Mouse (Mus musculus): ENCODE data around the gene Dmgdh.

Gene Dmgdh

DNA sequence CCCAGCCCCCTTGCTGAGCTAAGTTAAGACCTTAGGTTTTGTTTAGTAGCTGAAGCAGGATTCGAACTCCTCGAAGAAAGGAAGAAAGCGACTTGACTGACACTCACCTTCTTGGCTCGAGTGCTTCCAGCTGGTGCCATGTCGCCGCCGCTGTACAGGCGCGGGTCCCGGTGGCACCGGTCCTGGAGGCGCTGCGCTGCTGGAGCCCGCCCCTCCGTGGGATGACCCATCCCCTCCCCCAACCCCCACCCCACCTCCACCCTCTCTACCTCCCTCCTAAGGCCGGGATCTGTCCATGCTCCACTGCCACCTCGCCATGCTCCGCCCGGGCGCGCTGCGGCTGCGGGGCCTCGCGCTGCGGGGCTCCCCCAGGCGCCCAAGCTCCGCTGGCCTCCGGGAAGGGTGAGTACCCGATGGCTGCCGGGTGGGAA, at the start of gene Dmgdh, which contains the start of gene Bhmt2:
Dmgdh (plus strand) TSS at position 303 of the 431 bp plus-strand sequence.
Bhmt2 (minus strand) TSS at position 172 of the 431 bp plus-strand sequence.
- no peak for DNase-seq (ENCODE audit: low spot score)

- DNase-seq (ENCODE audit: low spot score), result no peak
Measured at GRCm38 (mm10) chr13:93628861-93629260, 45.4 kb upstream of the Dmgdh start.

DNA sequence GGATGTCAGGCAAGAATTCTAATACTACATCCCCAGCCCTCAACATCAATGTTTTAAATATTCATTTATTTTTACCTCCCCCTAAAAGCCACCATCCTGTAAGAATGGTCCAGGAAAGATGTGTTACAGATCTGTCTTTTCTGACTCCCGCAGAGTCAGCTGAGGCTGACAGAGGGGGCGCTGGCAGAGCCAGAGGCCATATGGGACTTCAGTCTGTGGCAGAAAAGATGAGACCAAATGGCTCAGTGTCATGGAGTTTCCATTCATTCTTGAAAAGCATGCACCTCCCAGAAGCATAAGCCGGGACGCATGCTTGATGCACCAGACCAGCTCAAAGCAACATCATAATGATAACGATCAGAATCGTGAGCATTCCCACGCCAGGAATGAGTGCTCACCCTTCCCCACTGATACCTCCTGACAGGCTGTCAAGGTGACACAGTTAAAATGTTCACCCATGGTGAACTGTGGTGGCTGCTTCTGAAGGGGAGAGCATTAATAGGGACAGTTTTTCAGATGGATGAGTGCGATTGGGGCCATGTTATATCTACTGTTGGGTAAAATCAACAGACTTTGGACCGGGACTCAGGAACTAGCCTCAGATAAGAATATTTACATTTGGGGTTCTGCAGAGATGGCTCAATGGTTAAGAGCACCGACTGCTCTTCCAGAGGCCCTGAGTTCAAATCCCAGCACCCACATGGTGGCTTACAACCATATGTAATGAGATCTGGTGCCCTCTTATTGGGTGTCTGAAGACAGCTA, 43.1 kb upstream of the Dmgdh start:
- peak; percentile 10 for DNase-seq (ENCODE audit: low spot score)

DNA sequence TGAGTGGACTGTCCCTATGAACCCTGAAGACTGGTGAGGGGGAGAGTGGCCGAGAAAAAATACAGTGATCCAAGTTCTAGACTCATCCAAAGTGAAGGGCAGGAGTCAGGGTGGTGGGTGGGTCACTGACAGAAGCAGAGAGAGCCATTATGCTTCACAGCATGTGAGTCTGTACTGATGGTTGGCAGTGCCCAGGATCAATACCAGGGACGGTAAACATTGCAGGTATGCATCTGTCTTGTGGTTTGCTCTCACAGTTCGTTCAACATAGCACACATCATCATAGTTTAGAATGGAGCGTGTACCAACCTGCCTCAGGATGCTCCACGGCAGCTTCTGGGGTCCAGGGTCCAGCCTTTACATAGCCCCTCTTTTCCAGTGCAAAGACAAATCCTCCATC, 41.3 kb upstream of the Dmgdh start:
- no peak for DNase-seq (ENCODE audit: low spot score)

DNA sequence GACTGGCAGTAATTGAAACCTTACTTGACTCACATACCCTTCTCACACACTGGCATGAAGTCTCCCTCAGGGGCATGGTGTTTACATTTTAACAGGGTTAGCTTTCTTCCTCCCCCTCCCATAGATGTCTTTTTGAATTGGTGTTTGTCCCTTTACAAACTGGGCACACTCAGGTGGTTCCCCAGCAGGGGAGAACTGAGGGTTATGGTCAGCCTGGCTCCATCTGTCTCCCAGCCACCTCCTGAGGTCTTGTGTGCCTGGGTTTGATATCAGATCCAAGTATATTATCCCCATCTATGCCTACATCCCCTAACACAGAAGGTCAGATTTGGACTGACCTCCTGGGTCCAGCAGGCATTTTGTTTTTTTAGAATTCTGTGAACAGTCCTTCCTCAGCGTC, 37.7 kb upstream of the Dmgdh start:
- DNase-seq (ENCODE audit: low spot score), result no peak

GRCm38 (mm10) chr13:93637282-93638245, 36.7 kb upstream of the Dmgdh start, which contains the start of gene Bhmt:
Bhmt (minus strand) TSS chr13:93637961.
- no peak for DNase-seq (ENCODE audit: low spot score)

DNA sequence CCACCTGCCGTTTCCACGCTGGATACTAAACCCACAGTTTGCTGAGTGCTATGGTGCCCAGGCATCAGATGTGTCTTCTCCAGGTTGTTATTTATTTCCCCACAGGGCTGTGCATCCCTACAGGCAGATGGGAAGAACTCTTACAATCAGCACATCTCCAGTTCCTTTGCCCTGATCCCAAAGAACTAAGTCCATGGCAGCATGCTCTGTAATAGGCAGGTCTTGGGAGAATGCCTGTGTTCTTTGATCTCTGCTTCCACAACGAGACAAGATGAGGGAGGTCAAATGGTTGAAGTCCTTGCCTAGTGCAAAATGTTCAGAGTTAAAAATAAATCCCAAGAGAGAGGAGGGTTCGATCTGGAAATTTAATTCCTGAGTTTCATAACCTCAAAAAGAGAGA, 34.6 kb upstream of the Dmgdh start:
- DNase-seq (ENCODE audit: low spot score), result no peak

GRCm38 (mm10) chr13:93648387-93649130, 25.7 kb upstream of the Dmgdh start:
- no peak for DNase-seq (ENCODE audit: low spot score)

DNA sequence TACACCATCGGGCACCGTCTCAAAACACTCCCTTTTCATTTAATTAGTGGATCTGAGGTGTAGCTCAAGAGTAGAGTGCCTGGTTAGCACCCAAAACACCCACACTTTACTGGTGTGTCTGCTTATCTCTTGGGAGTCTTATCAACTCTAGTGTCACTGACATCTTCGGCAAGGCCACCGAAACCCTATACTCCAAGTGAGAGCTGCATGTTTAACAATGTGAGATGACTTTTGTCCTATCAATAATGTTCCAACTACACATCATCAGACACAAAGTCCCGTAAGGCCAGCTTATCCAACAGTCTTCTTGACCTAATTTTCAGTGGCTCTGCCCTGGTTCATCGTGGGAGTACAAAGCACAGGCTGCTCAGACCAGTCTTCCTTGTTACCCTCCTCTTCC, 20.9 kb upstream of the Dmgdh start:
- DNase-seq (ENCODE audit: low spot score), result no peak

- no peak for DNase-seq (ENCODE audit: low spot score)
Measured at GRCm38 (mm10) chr13:93657941-93658340, 16.3 kb upstream of the Dmgdh start.

DNA sequence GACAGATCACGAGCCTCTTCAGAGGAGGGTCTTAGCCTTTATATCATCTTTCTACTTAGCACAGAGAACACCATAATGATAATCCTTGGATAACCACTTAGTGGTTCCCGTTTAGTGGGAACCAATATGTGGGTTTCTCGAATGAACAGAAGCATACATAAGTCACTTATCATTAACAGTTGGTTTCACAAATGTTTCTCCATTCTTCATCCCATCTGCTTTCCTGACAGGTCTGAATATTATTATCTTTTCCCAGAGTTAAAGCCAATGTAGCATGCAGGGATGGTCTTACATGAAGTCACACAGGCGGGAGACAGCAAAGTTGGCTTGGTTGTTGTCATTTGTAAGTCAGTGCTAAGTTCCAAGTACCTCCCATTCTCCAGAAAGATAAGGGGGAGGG, 6.6 kb upstream of the Dmgdh start:
- no peak for DNase-seq (ENCODE audit: low spot score)

GRCm38 (mm10) chr13:93672371-93672770, 1.9 kb upstream of the Dmgdh start:
- no peak for DNase-seq (ENCODE audit: low spot score)

DNA sequence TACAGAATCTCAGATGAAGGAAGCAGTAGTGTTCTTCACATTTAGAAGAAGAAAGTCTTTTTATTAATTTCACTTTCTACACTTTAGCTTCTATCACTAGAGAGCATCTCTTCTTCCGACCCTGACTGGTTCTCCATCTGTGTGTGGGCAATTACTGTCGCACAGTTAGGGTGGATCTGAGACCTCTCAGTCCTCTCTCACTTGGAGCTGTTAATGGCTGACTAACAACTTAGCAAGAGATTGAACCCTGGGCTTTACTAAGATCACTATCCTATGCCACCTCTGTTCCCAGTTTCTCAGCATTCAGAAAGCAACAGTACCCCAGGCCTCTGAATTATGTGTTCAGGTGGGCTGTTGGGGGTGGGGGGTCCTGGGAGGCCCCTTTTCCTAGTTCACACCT, 937 bp upstream of the Dmgdh start:
- no peak for DNase-seq (ENCODE audit: low spot score)

DNA sequence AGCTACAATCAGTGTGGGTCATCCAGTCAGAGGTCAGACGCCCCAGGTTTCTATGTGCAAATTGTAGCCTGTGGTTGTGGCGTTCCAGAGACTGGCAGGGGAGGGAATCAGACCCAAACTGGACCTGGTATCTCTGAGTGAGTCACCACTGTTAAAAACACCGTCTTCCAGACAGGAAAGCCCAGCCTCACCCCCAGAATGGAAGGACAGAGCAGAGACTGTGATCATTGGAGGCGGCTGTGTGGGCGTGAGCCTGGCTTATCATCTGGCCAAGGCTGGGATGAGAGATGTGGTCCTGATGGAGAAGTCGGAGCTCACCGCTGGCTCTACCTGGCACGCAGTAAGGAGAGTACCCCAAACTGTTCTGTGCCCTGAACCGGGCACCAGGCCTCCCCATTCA, 2.6 kb downstream of the Dmgdh start:
- no peak for DNase-seq (ENCODE audit: low spot score)

- DNase-seq (ENCODE audit: low spot score), result no peak
Measured at GRCm38 (mm10) chr13:93683336-93683735, 9.1 kb downstream of the Dmgdh start.

- DNase-seq (ENCODE audit: low spot score), result no peak
Measured at GRCm38 (mm10) chr13:93685226-93685625, 11.0 kb downstream of the Dmgdh start.

DNA sequence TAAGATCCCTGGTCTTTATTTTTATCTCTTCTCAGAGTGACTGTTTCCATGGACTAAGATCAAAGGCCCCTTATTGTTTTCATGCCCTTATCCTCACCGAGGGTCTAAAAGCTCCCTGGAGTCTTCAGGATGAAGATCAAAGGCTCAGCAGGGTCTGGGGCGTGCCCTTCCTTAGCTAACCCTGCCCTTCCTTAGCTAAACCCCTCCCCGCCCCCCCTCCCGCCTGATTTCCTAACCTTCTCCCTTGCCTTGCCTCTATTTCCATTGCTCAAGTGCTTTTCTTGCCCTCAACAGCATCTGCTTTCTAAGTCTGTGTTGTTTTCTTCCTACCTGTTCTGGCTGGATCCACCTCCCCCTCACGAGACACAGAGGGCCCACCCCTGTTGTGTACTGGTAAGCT, 13.1 kb downstream of the Dmgdh start:
- no peak for DNase-seq (ENCODE audit: low spot score)

- DNase-seq (ENCODE audit: low spot score), result no peak
Measured at GRCm38 (mm10) chr13:93689566-93689965, 15.3 kb downstream of the Dmgdh start.

DNA sequence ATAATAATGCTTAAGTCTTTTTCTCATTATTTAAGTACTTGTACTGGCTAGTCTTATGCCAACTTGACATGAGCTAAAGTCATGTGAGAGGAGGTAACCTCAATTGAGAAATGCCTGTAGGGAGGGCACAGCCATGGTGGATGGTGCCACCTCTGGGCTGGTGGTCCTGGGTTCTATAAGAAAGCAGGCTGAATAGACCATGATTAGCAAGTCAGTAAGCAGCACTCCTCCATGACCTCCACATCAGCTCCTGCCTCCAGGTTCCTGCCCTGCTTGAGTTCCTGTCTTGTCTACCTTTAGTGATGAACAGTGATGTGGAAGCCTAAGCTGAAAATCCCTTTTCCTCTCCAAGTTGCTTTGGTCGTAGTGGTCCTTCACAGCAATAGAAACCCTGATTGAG, 16.6 kb downstream of the Dmgdh start:
- no peak for DNase-seq (ENCODE audit: low spot score)

- DNase-seq (ENCODE audit: low spot score), result no peak
Measured at GRCm38 (mm10) chr13:93698866-93699265, 24.6 kb downstream of the Dmgdh start.

DNA sequence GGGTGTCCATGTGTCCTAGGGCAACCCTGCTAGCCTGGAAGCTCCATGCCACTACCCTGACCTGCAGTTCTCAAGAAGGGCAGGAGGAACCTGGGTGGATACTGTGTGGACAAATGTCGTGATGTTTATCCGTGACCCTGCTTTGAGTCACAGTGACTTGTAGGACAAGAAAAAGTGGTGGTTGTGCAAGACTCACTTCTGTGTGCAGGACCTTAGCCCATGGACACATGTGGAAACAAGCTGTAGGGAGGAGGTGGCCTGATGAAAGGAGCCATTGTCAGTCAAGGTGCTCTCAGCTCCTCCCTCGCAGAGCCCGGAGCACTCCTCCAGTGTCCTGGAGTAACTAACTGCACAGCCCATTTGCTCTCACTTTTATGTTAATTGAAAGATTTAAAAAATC, 31.5 kb downstream of the Dmgdh start:
- DNase-seq (ENCODE audit: low spot score), result no peak

DNA sequence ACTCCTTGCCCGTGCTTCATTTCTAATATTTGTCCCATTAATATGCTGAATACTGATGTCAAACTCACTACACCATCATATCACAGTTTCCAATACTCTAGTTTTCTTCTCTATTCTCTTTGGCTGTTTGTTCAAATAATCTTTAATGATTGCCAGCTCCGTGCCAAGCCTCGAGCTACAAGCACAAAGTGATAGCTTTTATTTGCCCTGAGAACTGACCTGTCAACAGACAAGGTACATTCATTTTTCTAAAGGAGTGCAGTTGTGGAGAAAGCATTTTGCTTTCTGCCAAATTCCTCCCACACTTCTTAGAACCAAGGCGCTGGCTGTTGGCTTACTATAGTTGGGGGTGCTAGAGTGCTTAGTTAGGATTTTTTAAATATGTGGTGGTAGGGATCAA, 33.0 kb downstream of the Dmgdh start:
- no peak for DNase-seq (ENCODE audit: low spot score)

All from layer of hippocampus, adult 11-12 months (tissue).